Mouse (Mus musculus) gastrocnemius, adult 8-10 months (tissue): ENCODE results near the gene Prss29. TPM values are rescaled to one million over a fixed set of nuclear protein-coding genes. Genes with fewer than 3 reads are reported as not detected.
A peak's percentile ranks its signal among the peaks of the same experiment; 100 is the strongest.

Experiments used
- DNase-seq, 2 experiments: peaks; one replicate each; pipeline ENCODE4 v3.0.0; 2022; ENCODE audit warnings: low spot score in 2 of 2
- total RNA-seq, 4 experiments: library from RNA; stranded (reverse); gene quantifications; 2 replicates each; pipeline ENCODE4 v1.2.4; 2022

Prss29 gene
- not detected for total RNA-seq

- no peak for DNase-seq
Observed at GRCm38 (mm10) chr17:25318354-25318753, at the start of gene Prss29. TSS of gene Prss29 (plus strand) at chr17:25318654.

GRCm38 (mm10) chr17:25270795-25271335 lies 47.6 kb upstream of the Prss29 start:
- no peak for DNase-seq

- no peak for DNase-seq
Observed at GRCm38 (mm10) chr17:25272326-25272725, 46.1 kb upstream of the Prss29 start.

GRCm38 (mm10) chr17:25272951-25273705 lies 45.3 kb upstream of the Prss29 start:
- peak; percentile 88 to 89 for DNase-seq

GRCm38 (mm10) chr17:25273706-25274501 lies 44.5 kb upstream of the Prss29 start:
- DNase-seq = peak; percentile 93 to 94

GRCm38 (mm10) chr17:25274571-25275346 lies 43.7 kb upstream of the Prss29 start, which contains the start of gene Ube2i:
TSS of gene Ube2i (minus strand) at chr17:25274622.
- DNase-seq = no peak

GRCm38 (mm10) chr17:25275833-25276232 lies 42.6 kb upstream of the Prss29 start:
- DNase-seq = no peak

- DNase-seq = peak in 1 of 2 experiments; percentile 31
Observed at GRCm38 (mm10) chr17:25282133-25282532, 36.3 kb upstream of the Prss29 start.

GRCm38 (mm10) chr17:25285033-25285432 lies 33.4 kb upstream of the Prss29 start:
- DNase-seq = peak; percentile 28 to 44

- no peak for DNase-seq
Observed at GRCm38 (mm10) chr17:25288842-25289241, 29.6 kb upstream of the Prss29 start.

- DNase-seq = no peak
Observed at GRCm38 (mm10) chr17:25290411-25290810, 28.0 kb upstream of the Prss29 start.

- no peak for DNase-seq
Observed at GRCm38 (mm10) chr17:25293495-25293894, 25.0 kb upstream of the Prss29 start.

GRCm38 (mm10) chr17:25294111-25294510 lies 24.3 kb upstream of the Prss29 start:
- no peak for DNase-seq

- DNase-seq = no peak
Observed at GRCm38 (mm10) chr17:25298094-25298493, 20.4 kb upstream of the Prss29 start, which contains the start of gene Prss34. TSS of gene Prss34 (plus strand) at chr17:25298394.

GRCm38 (mm10) chr17:25308346-25308745 lies 10.1 kb upstream of the Prss29 start, which contains the start of gene Prss28:
TSS of gene Prss28 (plus strand) at chr17:25308646.
- DNase-seq = no peak

- no peak for DNase-seq
Observed at GRCm38 (mm10) chr17:25320819-25321218, 2.4 kb downstream of the Prss29 start.

GRCm38 (mm10) chr17:25322930-25323329 lies 4.5 kb downstream of the Prss29 start:
- no peak for DNase-seq

- no peak for DNase-seq
Observed at GRCm38 (mm10) chr17:25332321-25332720, 13.9 kb downstream of the Prss29 start.

GRCm38 (mm10) chr17:25333943-25334342 lies 15.5 kb downstream of the Prss29 start:
- DNase-seq = no peak

- DNase-seq = no peak
Observed at GRCm38 (mm10) chr17:25338218-25338617, 19.8 kb downstream of the Prss29 start.

GRCm38 (mm10) chr17:25340003-25340402 lies 21.5 kb downstream of the Prss29 start:
- DNase-seq = no peak
